Mouse (Mus musculus): Measurements from ENCODE around the gene Spaar.
"Not testable (repeated sequence)": the region's sequence is repeated elsewhere in the genome, so short reads cannot be mapped to it uniquely, and the experiment has no call there.

The Spaar gene

GRCm38 (mm10) chr4:43729126-43729525, 708 bp upstream of the Spaar start:
- DNase-seq = no peak

- no peak for DNase-seq
Measured at GRCm38 (mm10) chr4:43730750-43731297, 990 bp downstream of the Spaar start.

- no peak for DNase-seq
Measured at GRCm38 (mm10) chr4:43732171-43732570, 2.3 kb downstream of the Spaar start.

- no peak for DNase-seq
Measured at GRCm38 (mm10) chr4:43733186-43733585, 3.4 kb downstream of the Spaar start.

- DNase-seq = no peak
Measured at GRCm38 (mm10) chr4:43737144-43737543, 7.3 kb downstream of the Spaar start.

GRCm38 (mm10) chr4:43738989-43739674, 9.3 kb downstream of the Spaar start:
- DNase-seq = no peak

- DNase-seq = no peak
Measured at GRCm38 (mm10) chr4:43741526-43741925, 11.7 kb downstream of the Spaar start.

- no peak for DNase-seq
Measured at GRCm38 (mm10) chr4:43742637-43743036, 12.8 kb downstream of the Spaar start.

- no peak for DNase-seq
Measured at GRCm38 (mm10) chr4:43743099-43743498, 13.3 kb downstream of the Spaar start.

GRCm38 (mm10) chr4:43745187-43745586, 15.4 kb downstream of the Spaar start:
- DNase-seq = no peak

- no peak for DNase-seq
Measured at GRCm38 (mm10) chr4:43757213-43757612, 27.4 kb downstream of the Spaar start.

GRCm38 (mm10) chr4:43759571-43760418, 30.0 kb downstream of the Spaar start:
- DNase-seq = no peak

GRCm38 (mm10) chr4:43760460-43760859, 30.6 kb downstream of the Spaar start:
- peak; percentile 34 for DNase-seq

GRCm38 (mm10) chr4:43761336-43761735, 31.5 kb downstream of the Spaar start:
- DNase-seq = no peak

- DNase-seq = peak; percentile 27
Measured at GRCm38 (mm10) chr4:43763410-43763809, 33.6 kb downstream of the Spaar start.

- no peak for DNase-seq
Measured at GRCm38 (mm10) chr4:43768341-43768740, 38.5 kb downstream of the Spaar start.

- DNase-seq = no peak
Measured at GRCm38 (mm10) chr4:43769374-43769773, 39.5 kb downstream of the Spaar start.

- DNase-seq = no peak
Measured at GRCm38 (mm10) chr4:43770909-43771308, 41.1 kb downstream of the Spaar start, which contains the start of gene Olfr159. TSS of gene Olfr159 (minus strand) at chr4:43771009.

- DNase-seq = no peak
Measured at GRCm38 (mm10) chr4:43771626-43772025, 41.8 kb downstream of the Spaar start.

GRCm38 (mm10) chr4:43772304-43772703, 42.5 kb downstream of the Spaar start:
- DNase-seq = no peak

GRCm38 (mm10) chr4:43795296-43795695, 65.5 kb downstream of the Spaar start:
- DNase-seq = no peak

- not testable (repeated sequence) for DNase-seq
Measured at GRCm38 (mm10) chr4:43795844-43796243, 66.0 kb downstream of the Spaar start.

GRCm38 (mm10) chr4:43798936-43799335, 69.1 kb downstream of the Spaar start:
- DNase-seq = no peak
